Mouse (Mus musculus) bone marrow macrophage, adult 2 months (primary cell): ENCODE data around the gene Adgrv1.

Source experiments
- CTCF ChIP-seq: IDR thresholded peaks from 2 replicates; pipeline ENCODE4 v1.5.1; 2012; ENCODE audit warnings: low read depth, mild to moderate bottlenecking, low read length, moderate library complexity
- POLR2A ChIP-seq: IDR thresholded peaks from 2 replicates; pipeline ENCODE4 v1.6.1; 2012; ENCODE audit warnings: mild to moderate bottlenecking, low read depth, low read length, borderline replicate concordance

GRCm38 (mm10) chr13:81110479-81110878, 522.5 kb downstream of the Adgrv1 start:
- no peak for TF ChIP-seq CTCF
- no peak for TF ChIP-seq POLR2A
